Mouse (Mus musculus) G1E (cell line): Measurements from ENCODE around the gene Agap1.

Experiments used
- CTCF ChIP-seq: IDR thresholded peaks from 2 replicates; pipeline ENCODE4 v1.5.1; 2012; ENCODE audit warnings: low read depth, low read length, inconsistent platforms, mixed read lengths
- TAL1 ChIP-seq: conservative IDR thresholded peaks from 2 replicates; pipeline ENCODE4 v1.6.1; 2012; ENCODE audit warnings: low read depth, low read length, inconsistent platforms, mixed read lengths

GRCm38 (mm10) chr1:89588154-89588553, 133.5 kb downstream of the Agap1 start:
- TF ChIP-seq CTCF (no peak), TAL1 (no peak)
